Mouse (Mus musculus): Measurements from ENCODE around the gene Pold2. TPM values are rescaled to one million over a fixed set of nuclear protein-coding genes. Genes with fewer than 3 reads are reported as not detected.

The Pold2 gene
- 130 and 137 TPM in 2 replicates for polyA plus RNA-seq (2014; fragmentation: Nextera tagmentation; extraction: Ambion mirVana)

- Histone ChIP-seq H3K4me1 (replicated peaks; ENCODE audit: control insufficient read depth, insufficient read depth, low read length) (peaks cover 8% of the 10 kb centered on the region; the same call in 1 of the 2 replicates), H3K27ac (ENCODE audit: low read depth) (peak within 1 kb of the TSS; percentile 75), H3K9ac (ENCODE audit: low read length) (peak within 1 kb of the TSS; percentile 72), H3K36me3 (ENCODE audit: control insufficient read depth, insufficient read depth, low read length) (peaks cover 34% of the 10 kb centered on the region), H3K4me2 (ENCODE audit: low read length) (peak within 1 kb of the TSS; percentile 81), H3K27me3 (replicated peaks; ENCODE audit: control insufficient read depth, insufficient read depth, low read length) (no peaks in the 10 kb centered on the region), H3K4me3 (ENCODE audit: low read depth, low read length) (peak within 1 kb of the TSS; percentile 60), H3K9me3 (ENCODE audit: control insufficient read depth, low read length) (no peaks in the 10 kb centered on the region)
- under 1% methylated on average over 52 of the region's 52 CpGs for WGBS
- peak; percentile 99 for ATAC-seq (replicated peaks; ENCODE audit: low FRiP score, low TSS enrichment, low read depth)
- DNase-seq (ENCODE audit: low spot score), result peak; percentile 96
Observed at GRCm38 (mm10) chr11:5877921-5878526, at the start of gene Pold2. Gene Pold2 (minus strand): TSS chr11:5878292.

- no peak overlapping the region for H3K9ac ChIP-seq (ENCODE audit: low read length)
- H3K27me3 ChIP-seq (replicated peaks; ENCODE audit: control insufficient read depth, insufficient read depth, low read length), result no peaks in the 10 kb centered on the region
- H3K4me1 ChIP-seq (replicated peaks; ENCODE audit: control insufficient read depth, insufficient read depth, low read length), result no peaks in the 10 kb centered on the region
- H3K27ac ChIP-seq (ENCODE audit: low read depth), result no peak overlapping the region
- no peak for ATAC-seq (replicated peaks; ENCODE audit: low FRiP score, low TSS enrichment, low read depth)
- H3K4me2 ChIP-seq (ENCODE audit: low read length), result no peak overlapping the region
- no peak for DNase-seq (ENCODE audit: low spot score)
- H3K4me3 ChIP-seq (ENCODE audit: low read depth, low read length), result no peak overlapping the region
- no peaks in the 10 kb centered on the region for H3K9me3 ChIP-seq (ENCODE audit: control insufficient read depth, low read length)
- no peaks in the 10 kb centered on the region for H3K36me3 ChIP-seq (ENCODE audit: control insufficient read depth, insufficient read depth, low read length)
- WGBS, result 86% methylated on average over 3 of the region's 3 CpGs
Observed at GRCm38 (mm10) chr11:5926696-5927220, 48.7 kb upstream of the Pold2 start.

GRCm38 (mm10) chr11:5924699-5925098 is 46.6 kb upstream of the Pold2 start:
- DNase-seq (ENCODE audit: low spot score), result no peak
- 68% methylated on average over 8 of the region's 8 CpGs for WGBS
- no peaks in the 10 kb centered on the region for H3K27me3 ChIP-seq (replicated peaks; ENCODE audit: control insufficient read depth, insufficient read depth, low read length)
- no peak for ATAC-seq (replicated peaks; ENCODE audit: low FRiP score, low TSS enrichment, low read depth)
- no peak overlapping the region for H3K4me3 ChIP-seq (ENCODE audit: low read depth, low read length)
- no peak overlapping the region for H3K27ac ChIP-seq (ENCODE audit: low read depth)
- no peaks in the 10 kb centered on the region for H3K4me1 ChIP-seq (replicated peaks; ENCODE audit: control insufficient read depth, insufficient read depth, low read length)
- no peaks in the 10 kb centered on the region for H3K9me3 ChIP-seq (ENCODE audit: control insufficient read depth, low read length)
- H3K9ac ChIP-seq (ENCODE audit: low read length), result no peak overlapping the region
- H3K36me3 ChIP-seq (ENCODE audit: control insufficient read depth, insufficient read depth, low read length), result no peaks in the 10 kb centered on the region
- no peak overlapping the region for H3K4me2 ChIP-seq (ENCODE audit: low read length)

GRCm38 (mm10) chr11:5920323-5920960 is 42.4 kb upstream of the Pold2 start:
- Histone ChIP-seq H3K27me3 (replicated peaks; ENCODE audit: control insufficient read depth, insufficient read depth, low read length) (no peaks in the 10 kb centered on the region), H3K4me3 (ENCODE audit: low read depth, low read length) (no peak overlapping the region), H3K36me3 (ENCODE audit: control insufficient read depth, insufficient read depth, low read length) (no peaks in the 10 kb centered on the region), H3K4me2 (ENCODE audit: low read length) (peak overlapping the region; percentile 15), H3K27ac (ENCODE audit: low read depth) (no peak overlapping the region), H3K9ac (ENCODE audit: low read length) (no peak overlapping the region), H3K9me3 (ENCODE audit: control insufficient read depth, low read length) (no peaks in the 10 kb centered on the region), H3K4me1 (replicated peaks; ENCODE audit: control insufficient read depth, insufficient read depth, low read length) (no peaks in the 10 kb centered on the region)
- no peak for ATAC-seq (replicated peaks; ENCODE audit: low FRiP score, low TSS enrichment, low read depth)
- DNase-seq (ENCODE audit: low spot score), result no peak
- WGBS, result 35% methylated on average over 17 of the region's 17 CpGs

- no peak overlapping the region for H3K27ac ChIP-seq (ENCODE audit: low read depth)
- H3K4me3 ChIP-seq (ENCODE audit: low read depth, low read length), result no peak overlapping the region
- no peaks in the 10 kb centered on the region for H3K4me1 ChIP-seq (replicated peaks; ENCODE audit: control insufficient read depth, insufficient read depth, low read length)
- DNase-seq (ENCODE audit: low spot score), result no peak
- H3K4me2 ChIP-seq (ENCODE audit: low read length), result no peak overlapping the region
- 78% methylated on average over 4 of the region's 4 CpGs for WGBS
- H3K27me3 ChIP-seq (replicated peaks; ENCODE audit: control insufficient read depth, insufficient read depth, low read length), result no peaks in the 10 kb centered on the region
- H3K36me3 ChIP-seq (ENCODE audit: control insufficient read depth, insufficient read depth, low read length), result no peaks in the 10 kb centered on the region
- H3K9me3 ChIP-seq (ENCODE audit: control insufficient read depth, low read length), result no peaks in the 10 kb centered on the region
- no peak for ATAC-seq (replicated peaks; ENCODE audit: low FRiP score, low TSS enrichment, low read depth)
- H3K9ac ChIP-seq (ENCODE audit: low read length), result no peak overlapping the region
Observed at GRCm38 (mm10) chr11:5919606-5920005, 41.5 kb upstream of the Pold2 start.

- Histone ChIP-seq H3K9ac (ENCODE audit: low read length) (no peak overlapping the region), H3K4me2 (ENCODE audit: low read length) (no peak overlapping the region), H3K4me1 (replicated peaks; ENCODE audit: control insufficient read depth, insufficient read depth, low read length) (no peaks in the 10 kb centered on the region), H3K9me3 (ENCODE audit: control insufficient read depth, low read length) (no peaks in the 10 kb centered on the region), H3K36me3 (ENCODE audit: control insufficient read depth, insufficient read depth, low read length) (no peaks in the 10 kb centered on the region), H3K4me3 (ENCODE audit: low read depth, low read length) (no peak overlapping the region), H3K27ac (ENCODE audit: low read depth) (no peak overlapping the region), H3K27me3 (replicated peaks; ENCODE audit: control insufficient read depth, insufficient read depth, low read length) (no peaks in the 10 kb centered on the region)
- 73% methylated on average over 2 of the region's 2 CpGs for whole genome bisulfite sequencing
- ATAC-seq (replicated peaks; ENCODE audit: low FRiP score, low TSS enrichment, low read depth) (no peak), DNase-seq (ENCODE audit: low spot score) (no peak)
Observed at GRCm38 (mm10) chr11:5918111-5918510, 40.0 kb upstream of the Pold2 start.

- DNase-seq (ENCODE audit: low spot score), result no peak
- no peak for ATAC-seq (replicated peaks; ENCODE audit: low FRiP score, low TSS enrichment, low read depth)
- Histone ChIP-seq H3K27me3 (replicated peaks; ENCODE audit: control insufficient read depth, insufficient read depth, low read length) (no peaks in the 10 kb centered on the region), H3K4me3 (ENCODE audit: low read depth, low read length) (no peak overlapping the region), H3K27ac (ENCODE audit: low read depth) (no peak overlapping the region), H3K4me1 (replicated peaks; ENCODE audit: control insufficient read depth, insufficient read depth, low read length) (no peaks in the 10 kb centered on the region), H3K36me3 (ENCODE audit: control insufficient read depth, insufficient read depth, low read length) (no peaks in the 10 kb centered on the region), H3K4me2 (ENCODE audit: low read length) (no peak overlapping the region), H3K9ac (ENCODE audit: low read length) (no peak overlapping the region), H3K9me3 (ENCODE audit: control insufficient read depth, low read length) (no peaks in the 10 kb centered on the region)
- 67% methylated on average over 8 of the region's 8 CpGs for WGBS
Observed at GRCm38 (mm10) chr11:5916178-5916548, 38.1 kb upstream of the Pold2 start.

- Histone ChIP-seq H3K9ac (ENCODE audit: low read length) (no peak overlapping the region), H3K9me3 (ENCODE audit: control insufficient read depth, low read length) (no peaks in the 10 kb centered on the region), H3K27me3 (replicated peaks; ENCODE audit: control insufficient read depth, insufficient read depth, low read length) (no peaks in the 10 kb centered on the region), H3K4me3 (ENCODE audit: low read depth, low read length) (no peak overlapping the region), H3K36me3 (ENCODE audit: control insufficient read depth, insufficient read depth, low read length) (no peaks in the 10 kb centered on the region), H3K4me2 (ENCODE audit: low read length) (no peak overlapping the region), H3K4me1 (replicated peaks; ENCODE audit: control insufficient read depth, insufficient read depth, low read length) (no peaks in the 10 kb centered on the region), H3K27ac (ENCODE audit: low read depth) (no peak overlapping the region)
- DNase-seq (ENCODE audit: low spot score) (no peak), ATAC-seq (replicated peaks; ENCODE audit: low FRiP score, low TSS enrichment, low read depth) (no peak)
- 82% methylated on average over 5 of the region's 5 CpGs for WGBS
Observed at GRCm38 (mm10) chr11:5915429-5916177, 37.5 kb upstream of the Pold2 start.

Measured in intestine, embryonic 14.5 days (tissue).